Comparison of ENCODE assay signal across 8 mouse cellular contexts in the genomic region with DNA sequence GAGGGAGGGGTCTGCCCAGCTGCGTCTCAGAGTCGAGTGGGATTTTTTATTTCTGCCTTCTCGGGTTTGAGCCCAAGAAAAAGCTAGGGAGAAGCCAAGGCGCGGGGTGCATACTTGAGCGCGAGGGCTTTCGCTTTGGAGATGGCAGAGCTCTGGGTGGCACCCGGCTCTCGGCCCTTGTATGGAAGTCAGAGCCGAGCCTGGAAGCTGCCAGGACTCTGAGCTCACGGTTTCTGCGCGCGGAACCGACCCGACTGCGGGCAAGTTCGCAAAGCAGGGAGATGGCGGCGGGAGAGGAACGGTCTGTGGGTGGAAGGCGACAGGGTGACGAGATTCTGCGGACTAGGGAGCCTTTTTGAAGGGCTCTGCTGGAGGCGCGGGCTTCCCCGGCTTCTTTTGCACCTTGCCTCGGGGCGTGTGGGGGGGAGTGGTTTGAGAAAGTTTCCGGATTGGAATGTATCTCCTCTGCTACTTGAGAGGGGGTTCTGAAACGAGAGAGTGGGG. TPM values are rescaled to one million over a fixed set of nuclear protein-coding genes. Genes with fewer than 3 reads are reported as not detected.
DNase-seq lines count a peak whose midpoint lies in the region; ATAC-seq and TF ChIP-seq lines count a peak whose summit lies in the region.

No protein-coding gene starts in this region.

- peaks cover 47% of the 10 kb centered on the region for H3K4me1 ChIP-seq in forebrain, embryonic 15.5 days
- no peaks in the 10 kb centered on the region for H3K4me1 ChIP-seq in intestine, postnatal 0 days (replicated peaks; ENCODE audit: control insufficient read depth, insufficient read depth, low read length)
- H3K4me1 ChIP-seq in lung, embryonic 16.5 days (replicated peaks; ENCODE audit: control insufficient read depth, insufficient read depth, low read length) = peaks cover 5% of the 10 kb centered on the region; the same call in 1 of the 2 replicates
- H3K4me1 ChIP-seq in stomach, embryonic 15.5 days = peaks cover 19% of the 10 kb centered on the region

- H3K36me3 ChIP-seq in forebrain, embryonic 15.5 days = no peaks in the 10 kb centered on the region
- H3K36me3 ChIP-seq in intestine, postnatal 0 days (ENCODE audit: control insufficient read depth, insufficient read depth) = no peaks in the 10 kb centered on the region
- H3K36me3 ChIP-seq in lung, embryonic 16.5 days (ENCODE audit: control insufficient read depth, insufficient read depth, low read length) = no peaks in the 10 kb centered on the region
- H3K36me3 ChIP-seq in stomach, embryonic 15.5 days = no peaks in the 10 kb centered on the region

- H3K27ac ChIP-seq in forebrain, embryonic 15.5 days (replicated peaks) = no peak overlapping the region
- no peak overlapping the region; the same call in 1 of the 2 replicates for H3K27ac ChIP-seq in intestine, postnatal 0 days (ENCODE audit: low read depth, low read length)
- H3K27ac ChIP-seq in lung, embryonic 16.5 days (ENCODE audit: low read length) = no peak overlapping the region
- H3K27ac ChIP-seq in stomach, embryonic 15.5 days = no peak overlapping the region

- H3K9me3 ChIP-seq in forebrain, embryonic 15.5 days = no peaks in the 10 kb centered on the region
- H3K9me3 ChIP-seq in intestine, postnatal 0 days (ENCODE audit: control insufficient read depth) = no peaks in the 10 kb centered on the region
- H3K9me3 ChIP-seq in lung, embryonic 16.5 days (ENCODE audit: control insufficient read depth, low read length) = no peaks in the 10 kb centered on the region
- H3K9me3 ChIP-seq in stomach, embryonic 15.5 days = no peaks in the 10 kb centered on the region

- H3K9ac ChIP-seq in forebrain, embryonic 15.5 days (replicated peaks) = peak overlapping the region; percentile 81
- 0 out of 2 replicates have a peak overlapping the region, but pooled peaks have one; percentile 31 for H3K9ac ChIP-seq in intestine, postnatal 0 days (ENCODE audit: low read depth, low read length)
- peak overlapping the region; percentile 56 for H3K9ac ChIP-seq in lung, embryonic 16.5 days (ENCODE audit: low read length)
- peak overlapping the region; percentile 46; the same call in 1 of the 2 replicates for H3K9ac ChIP-seq in stomach, embryonic 15.5 days

- H3K4me3 ChIP-seq in forebrain, embryonic 15.5 days = peak overlapping the region; percentile 79
- peak overlapping the region; percentile 59 for H3K4me3 ChIP-seq in intestine, postnatal 0 days (ENCODE audit: low read depth, low read length)
- H3K4me3 ChIP-seq in lung, embryonic 16.5 days (ENCODE audit: low read length) = peak overlapping the region; percentile 63
- peak overlapping the region; percentile 75 for H3K4me3 ChIP-seq in stomach, embryonic 15.5 days (replicated peaks)

- peak overlapping the region; percentile 92 for H3K4me2 ChIP-seq in forebrain, embryonic 15.5 days (replicated peaks)
- peak overlapping the region; percentile 93 for H3K4me2 ChIP-seq in intestine, postnatal 0 days (replicated peaks; ENCODE audit: low read depth)
- H3K4me2 ChIP-seq in lung, embryonic 16.5 days (ENCODE audit: low read depth, low read length) = peak overlapping the region; percentile 74
- H3K4me2 ChIP-seq in stomach, embryonic 15.5 days = peak overlapping the region; percentile 94

- ATAC-seq in forebrain, embryonic 15.5 days (replicated peaks) = no peak
- no peak for ATAC-seq in intestine, postnatal 0 days
- ATAC-seq in lung, embryonic 16.5 days (ENCODE audit: low read depth) = no peak
- no peak for ATAC-seq in stomach, embryonic 15.5 days (ENCODE audit: insufficient read depth, low FRiP score, low read depth)

- no peak for TF ChIP-seq CTCF in intestine, postnatal 0 days (IDR thresholded peaks at IDR 0.05; ENCODE audit: low read depth)

- peak; percentile 56 for DNase-seq in cerebellum, adult 11 months
- DNase-seq in cerebellum, postnatal 4 days (ENCODE audit: low spot score in 2 of 2) = no peak
- peak; percentile 51 to 63 for DNase-seq in adrenal gland, postnatal 36 days
- DNase-seq in left cerebral cortex, adult 9 months (ENCODE audit: low spot score in 2 of 2) = no peak

- WGBS in forebrain, embryonic 15.5 days = under 1% methylated on average over 32 of the region's 32 CpGs
- under 1% methylated on average over 32 of the region's 32 CpGs for WGBS in intestine, postnatal 0 days
- WGBS in lung, embryonic 16.5 days = 1% methylated on average over 32 of the region's 32 CpGs
- WGBS in stomach, embryonic 15.5 days = under 1% methylated on average over 32 of the region's 32 CpGs

- H3K27me3 ChIP-seq in forebrain, embryonic 15.5 days = no peaks in the 10 kb centered on the region; the same call in 1 of the 2 replicates
- H3K27me3 ChIP-seq in intestine, postnatal 0 days (replicated peaks; ENCODE audit: control insufficient read depth, insufficient read depth, low read length) = peaks cover 28% of the 10 kb centered on the region; the same call in 1 of the 2 replicates
- peaks cover 32% of the 10 kb centered on the region for H3K27me3 ChIP-seq in lung, embryonic 16.5 days (ENCODE audit: control insufficient read depth, insufficient read depth, low read depth, low read length)
- H3K27me3 ChIP-seq in stomach, embryonic 15.5 days (replicated peaks) = peaks cover 32% of the 10 kb centered on the region

RNA-seq across cellular contexts. Expression of gene Igsf9b, which starts 1.2 kb away (rescaled TPM):
- 1 to 10 TPM; 4.0 to 6.0 TPM for total RNA-seq in adrenal gland, postnatal 36 days (2021)
- polyA plus RNA-seq in forebrain, embryonic 15.5 days (2015; fragmentation: Nextera tagmentation; extraction: Ambion mirVana) = 12.6 and 12.8 TPM in 2 replicates
- polyA plus RNA-seq in intestine, postnatal 0 days (2015; fragmentation: Nextera tagmentation; extraction: Ambion mirVana) = 3.6 and 3.9 TPM in 2 replicates
- polyA plus RNA-seq in lung, embryonic 16.5 days (2015; fragmentation: Nextera tagmentation; extraction: Ambion mirVana) = 2.4 and 2.6 TPM in 2 replicates
- 6.6 TPM in 2 replicates for polyA plus RNA-seq in stomach, embryonic 15.5 days (2015; fragmentation: Nextera tagmentation; extraction: Ambion mirVana)

Comparison
In these comparisons a context has a peak if more than half of its experiments do, and no peak if none do; other contexts are left out.
1. DNase-seq: peak in cerebellum, adult 11 months (single experiment) and adrenal gland, postnatal 36 days (2 of 2); none in cerebellum, postnatal 4 days (0 of 2) and left cerebral cortex, adult 9 months (0 of 2).
2. H3K9ac ChIP-seq: peak in every context shown above with its lines; median percentile 81 in forebrain, embryonic 15.5 days; 56 in lung, embryonic 16.5 days; 46 in stomach, embryonic 15.5 days; 31 in intestine, postnatal 0 days.
3. Peak in every context shown above with its lines, with median percentiles within 50 percentile points of each other: H3K4me2 ChIP-seq and H3K4me3 ChIP-seq.